Mouse (Mus musculus): ENCODE data around the gene Olfr785. TPM values are rescaled to one million over a fixed set of nuclear protein-coding genes. Genes with fewer than 3 reads are reported as not detected.

Gene Olfr785
- not detected for total RNA-seq (2023)

DNA sequence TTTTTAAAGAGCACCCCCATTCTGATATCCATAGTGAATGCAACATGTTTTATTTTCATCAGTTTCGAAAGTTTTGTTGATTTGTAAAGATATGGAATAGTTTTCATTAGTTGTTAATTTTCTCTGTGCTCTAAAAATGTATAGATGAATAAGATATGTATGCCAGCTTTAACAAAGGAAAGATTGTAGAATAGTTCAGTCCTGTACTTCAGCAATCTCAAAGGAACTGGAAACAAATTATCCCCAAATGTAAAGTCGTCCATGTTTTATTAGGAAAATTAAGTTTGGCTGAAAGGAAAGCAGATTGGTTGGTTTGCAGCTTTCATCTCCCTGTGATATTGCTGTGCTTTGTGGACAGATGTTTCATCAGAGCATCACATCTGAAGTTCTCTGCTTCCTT, at the start of gene Olfr785:
TSS of gene Olfr785 (plus strand) at position 301 of the 400 bp plus-strand sequence.

DNA sequence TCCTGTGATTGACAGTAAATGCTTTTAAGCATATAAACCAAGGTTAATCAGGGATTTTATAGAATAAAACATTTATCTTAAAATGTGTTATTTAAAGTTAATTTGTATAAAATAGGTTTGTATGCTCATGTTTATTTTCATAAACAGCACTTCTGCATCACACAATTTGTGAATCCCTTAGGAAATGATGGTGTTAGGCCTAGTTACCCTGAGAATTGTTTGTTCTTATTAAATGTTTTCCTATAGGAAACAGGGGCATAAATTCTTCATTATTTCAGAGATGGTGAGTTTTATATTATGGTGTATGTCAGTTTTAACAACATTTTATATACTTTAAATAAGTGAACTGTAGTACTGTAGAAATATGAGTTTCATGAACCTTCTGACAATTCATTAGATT, 21.4 kb upstream of the Olfr785 start, which contains the start of gene Olfr784:
TSS of gene Olfr784 (plus strand) at position 301 of the 400 bp plus-strand sequence.

DNA sequence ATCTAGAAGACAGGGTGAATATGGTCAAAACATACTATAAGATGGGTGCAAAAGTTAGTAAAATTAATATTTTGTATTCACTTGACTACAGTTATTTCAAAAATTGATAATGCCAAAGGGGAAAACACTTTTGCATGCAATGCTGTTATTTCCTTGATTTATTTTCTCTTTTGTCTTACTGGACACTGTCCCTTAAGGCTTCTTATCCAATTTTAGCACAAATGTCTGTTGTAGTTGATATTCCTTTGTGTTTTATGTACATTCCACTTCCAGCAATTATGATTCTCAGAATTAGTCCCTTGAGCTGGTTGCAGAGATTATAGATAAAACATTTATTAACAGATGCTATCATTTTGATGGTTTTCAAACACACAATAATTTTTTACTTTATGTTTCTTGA, 21.8 kb downstream of the Olfr785 start, which contains the start of gene Olfr786:
TSS of gene Olfr786 (plus strand) at position 301 of the 400 bp plus-strand sequence.

Other genes starting within 250 kb of the Olfr785 start
- not detected for gene Olfr771, start 240.7 kb upstream of the Olfr785 start, total RNA-seq (2023)
- gene Olfr772, start 227.5 kb upstream of the Olfr785 start, total RNA-seq (2023): not detected
- not detected for gene Olfr773, start 218.0 kb upstream of the Olfr785 start, total RNA-seq (2023)
- not detected for gene Olfr774, start 169.2 kb upstream of the Olfr785 start, total RNA-seq (2023)
- gene Olfr775, start 157.0 kb upstream of the Olfr785 start, total RNA-seq (2023): not detected
- gene Olfr776, start 146.3 kb upstream of the Olfr785 start, total RNA-seq (2023): not detected
- not detected for gene Olfr777, start 133.9 kb upstream of the Olfr785 start, total RNA-seq (2023)
- gene Olfr780, start 87.3 kb upstream of the Olfr785 start, total RNA-seq (2023): not detected
- gene Olfr781, start 76.6 kb upstream of the Olfr785 start, total RNA-seq (2023): not detected
- gene Olfr782, start 56.6 kb upstream of the Olfr785 start, total RNA-seq (2023): not detected
- gene Olfr784, start 21.3 kb upstream of the Olfr785 start, total RNA-seq (2023): not detected
- not detected for gene Olfr786, start 21.9 kb downstream of the Olfr785 start, total RNA-seq (2023)
- not detected for gene Olfr787, start 56.4 kb downstream of the Olfr785 start, total RNA-seq (2023)
- not detected for gene Olfr788, start 65.6 kb downstream of the Olfr785 start, total RNA-seq (2023)
- gene Olfr789, start 79.3 kb downstream of the Olfr785 start, total RNA-seq (2023): not detected
- not detected for gene Olfr790, start 93.1 kb downstream of the Olfr785 start, total RNA-seq (2023)
- not detected for gene Olfr791, start 116.4 kb downstream of the Olfr785 start, total RNA-seq (2023)
- not detected for gene Olfr792, start 133.7 kb downstream of the Olfr785 start, total RNA-seq (2023)
- gene Olfr794, start 162.2 kb downstream of the Olfr785 start, total RNA-seq (2023): not detected
- gene Olfr796, start 207.1 kb downstream of the Olfr785 start, total RNA-seq (2023): not detected
- not detected for gene Olfr798, start 222.5 kb downstream of the Olfr785 start, total RNA-seq (2023)
- not detected for gene Olfr799, start 232.1 kb downstream of the Olfr785 start, total RNA-seq (2023)